Mouse (Mus musculus) 3T3-L1 (cell line): Measurements from ENCODE around the gene Fgf4.
A peak's percentile ranks its signal among the peaks of the same experiment; 100 is the strongest.
"Not testable (repeated sequence)": the region's sequence is repeated elsewhere in the genome, so short reads cannot be mapped to it uniquely, and the experiment has no call there.

Experiments used
- DNase-seq: peaks from one replicate; pipeline ENCODE4 v3.0.0-alpha.2; 2015; ENCODE audit warnings: low read depth, low spot score

The Fgf4 gene

DNA sequence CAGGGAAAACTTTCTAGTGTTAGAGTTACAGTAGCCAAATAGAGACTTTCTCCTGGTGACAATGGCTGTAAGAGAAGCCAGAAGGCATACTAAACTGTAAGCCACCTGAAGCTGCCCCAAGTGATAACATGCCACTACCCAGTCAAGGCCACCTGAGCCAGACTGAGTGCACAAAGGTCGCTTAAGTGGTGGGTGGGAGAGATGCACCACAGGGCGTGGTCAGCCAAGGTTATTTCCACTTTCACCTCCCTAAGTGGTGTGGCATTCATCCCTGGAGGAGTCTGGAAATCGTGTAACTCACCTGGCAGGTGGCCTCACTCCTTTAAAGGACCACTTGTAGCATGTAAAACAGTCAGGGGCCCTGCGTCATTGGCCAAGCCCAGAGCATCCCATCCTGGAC lies 20.0 kb downstream of the Fgf4 start:
- no peak for DNase-seq

DNA sequence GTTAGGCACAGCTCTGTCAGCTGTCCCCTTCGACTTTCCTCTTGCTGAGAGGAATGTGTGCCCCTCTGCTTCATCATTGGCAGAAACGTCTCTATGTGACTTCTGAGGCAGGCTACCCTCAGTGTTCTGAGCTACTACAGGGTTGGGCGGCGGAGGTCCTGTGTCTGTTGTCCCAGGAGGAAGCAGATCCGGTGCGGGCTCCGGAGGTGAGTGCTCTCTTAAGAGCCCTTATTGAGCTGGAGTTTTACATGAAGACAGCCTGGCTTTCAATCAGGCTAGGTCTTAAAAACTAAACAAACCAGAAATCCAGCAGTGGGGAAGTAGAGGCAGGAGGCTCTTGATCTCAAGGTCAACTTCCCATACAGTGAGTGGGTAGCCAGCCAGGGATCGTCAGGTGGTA lies 20.4 kb downstream of the Fgf4 start:
- no peak for DNase-seq

DNA sequence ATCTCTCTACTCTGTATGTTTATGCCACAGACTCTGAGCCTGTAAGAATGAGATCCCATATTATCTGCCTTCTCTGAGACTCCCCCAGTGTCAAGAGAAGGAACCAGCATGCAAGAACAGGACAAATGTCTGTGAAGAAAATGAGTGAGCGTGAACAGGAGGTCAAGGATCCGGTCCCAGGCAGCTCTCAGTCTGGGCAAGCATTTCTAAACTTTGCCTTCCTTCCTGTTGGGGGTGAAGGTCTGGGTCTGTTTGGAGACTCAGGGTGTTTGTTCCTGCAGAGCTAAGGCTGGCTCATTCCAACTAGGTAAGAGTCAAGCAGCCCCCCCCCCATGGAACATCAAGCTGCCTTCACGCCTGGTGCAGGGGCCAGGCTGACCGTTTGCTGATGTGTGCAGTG lies 25.3 kb downstream of the Fgf4 start:
- DNase-seq = no peak

DNA sequence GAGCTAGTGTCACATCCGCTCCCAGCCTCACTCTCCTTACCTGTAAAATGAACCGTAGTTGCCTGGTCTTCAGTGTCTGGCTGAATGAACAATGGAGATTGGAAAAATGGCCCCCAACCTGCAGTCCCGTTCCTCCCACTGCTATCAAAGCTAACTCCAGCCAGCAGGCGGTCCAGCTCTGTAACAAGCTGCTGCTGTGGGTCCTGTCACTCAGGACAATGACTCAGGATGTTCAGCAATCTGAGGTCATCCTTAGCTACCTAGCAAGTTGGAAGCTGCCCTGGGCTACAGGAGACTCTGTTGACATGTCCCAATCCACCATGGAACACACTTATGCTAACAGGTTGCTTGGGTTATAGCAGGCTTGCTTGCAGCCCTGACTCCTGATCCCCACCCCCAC lies 26.0 kb downstream of the Fgf4 start:
- DNase-seq = peak; percentile 35

DNA sequence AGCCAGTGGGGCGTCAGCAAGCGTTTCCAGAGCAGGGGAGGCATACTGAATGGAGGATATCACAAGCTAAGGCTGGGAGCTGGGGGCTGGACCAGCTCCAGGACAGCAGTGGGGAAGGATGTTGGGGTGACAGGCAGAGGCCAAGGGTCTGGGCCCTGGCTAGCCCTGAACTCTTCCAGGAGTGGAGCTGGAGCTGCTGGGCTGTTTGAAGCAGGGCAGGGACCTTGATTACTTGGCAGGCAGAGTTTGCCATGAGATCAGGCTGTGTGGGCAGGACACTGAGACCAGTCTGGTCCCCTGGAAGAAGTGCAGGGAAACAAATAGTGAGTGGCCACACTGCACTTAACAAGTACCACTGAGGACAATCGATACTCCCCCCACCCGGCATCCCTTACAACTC lies 27.1 kb downstream of the Fgf4 start:
- DNase-seq = no peak

DNA sequence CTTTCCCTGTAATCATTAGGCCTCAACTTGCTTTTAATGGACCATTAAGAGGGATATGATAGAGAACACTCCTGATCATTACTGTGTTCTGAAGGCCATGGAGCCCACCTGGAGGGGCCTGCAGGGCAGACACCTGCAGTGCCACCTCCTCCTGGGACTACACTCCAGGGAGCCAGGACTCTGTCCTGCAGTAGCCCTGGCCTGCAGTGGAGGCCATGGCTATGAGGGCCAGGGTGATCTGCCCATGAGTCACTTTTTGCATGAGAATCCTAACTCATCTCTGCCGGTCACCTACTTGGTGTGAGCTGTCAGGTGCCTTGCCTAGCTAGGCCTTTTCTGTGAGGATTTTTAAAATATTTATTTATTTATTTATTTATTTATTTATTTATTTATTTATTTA lies 31.2 kb downstream of the Fgf4 start:
- DNase-seq = no peak

DNA sequence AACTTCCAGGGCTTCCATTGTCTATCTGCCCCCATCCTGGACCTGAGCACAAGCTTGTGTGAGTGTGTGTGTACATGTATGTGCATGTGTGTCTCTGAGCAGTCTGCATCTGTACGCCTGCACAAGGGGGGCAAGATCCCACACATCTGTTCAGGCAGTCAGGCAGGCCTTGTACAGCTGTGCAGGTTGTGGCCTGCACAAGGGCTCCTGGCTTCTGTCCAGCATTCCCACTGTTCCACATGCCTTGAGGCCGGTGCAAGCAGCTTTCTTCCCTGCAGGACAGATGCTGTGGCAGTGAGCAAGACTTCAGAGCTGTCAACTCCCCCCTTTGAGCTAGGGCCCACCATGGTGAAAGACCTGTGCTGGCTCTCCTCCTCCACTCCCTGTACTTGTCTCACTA lies 35.9 kb downstream of the Fgf4 start:
- DNase-seq = peak; percentile 75

DNA sequence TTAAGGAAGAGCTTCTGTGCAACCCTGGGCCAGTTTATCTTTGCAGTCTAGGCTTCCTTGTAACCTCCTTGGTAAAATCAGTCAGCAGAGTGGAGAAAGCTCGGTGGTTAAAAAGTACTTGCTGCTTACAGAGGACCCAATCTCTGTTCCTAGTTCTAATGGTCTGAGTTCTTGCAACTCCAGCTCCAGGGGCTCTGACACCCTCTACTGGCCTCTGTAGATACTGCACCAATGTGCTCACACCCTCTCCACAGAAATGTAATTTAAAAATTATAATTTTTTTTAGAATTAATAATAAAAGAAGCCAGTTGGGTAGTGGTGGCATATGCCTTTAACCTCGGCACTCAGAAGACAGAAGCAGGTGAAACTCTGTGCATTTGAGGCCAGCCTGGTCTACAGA lies 40.5 kb downstream of the Fgf4 start:
- no peak for DNase-seq

DNA sequence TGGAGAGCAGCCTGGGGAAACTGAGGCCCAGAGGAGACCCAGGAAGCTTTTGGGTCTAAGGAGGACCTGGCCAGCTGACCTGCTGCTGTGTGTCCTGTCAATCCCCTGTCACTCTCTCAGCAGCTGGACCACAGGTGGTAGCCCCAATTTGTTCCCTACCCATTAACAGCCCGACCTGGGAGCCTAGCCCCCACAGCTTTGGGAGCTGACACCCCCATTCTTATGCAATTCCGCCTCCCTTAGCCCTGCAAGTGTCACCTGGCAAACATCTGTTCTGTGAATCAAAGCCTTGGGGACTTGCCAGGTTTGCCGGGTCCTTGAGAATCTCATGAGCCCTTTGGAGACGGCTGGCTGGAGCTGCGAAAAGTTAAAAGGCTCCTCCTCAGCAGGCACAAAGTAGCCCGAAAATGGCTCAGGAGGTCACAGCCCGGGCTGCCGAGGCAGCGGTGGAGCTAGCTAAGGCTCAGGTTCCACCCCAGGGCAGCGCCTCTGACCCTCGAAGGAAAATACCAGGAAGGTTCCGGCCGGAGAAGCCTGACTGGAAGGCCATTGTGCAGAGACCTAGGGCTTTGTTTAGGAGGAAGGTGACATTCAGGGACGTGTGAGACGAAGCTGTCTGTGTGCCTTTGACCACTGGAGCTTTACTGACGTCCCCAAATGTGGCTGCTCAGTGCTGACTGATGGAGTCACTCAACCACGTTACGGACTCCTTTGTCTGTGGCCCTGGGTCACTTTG lies 41.6 kb downstream of the Fgf4 start:
- DNase-seq = no peak

DNA sequence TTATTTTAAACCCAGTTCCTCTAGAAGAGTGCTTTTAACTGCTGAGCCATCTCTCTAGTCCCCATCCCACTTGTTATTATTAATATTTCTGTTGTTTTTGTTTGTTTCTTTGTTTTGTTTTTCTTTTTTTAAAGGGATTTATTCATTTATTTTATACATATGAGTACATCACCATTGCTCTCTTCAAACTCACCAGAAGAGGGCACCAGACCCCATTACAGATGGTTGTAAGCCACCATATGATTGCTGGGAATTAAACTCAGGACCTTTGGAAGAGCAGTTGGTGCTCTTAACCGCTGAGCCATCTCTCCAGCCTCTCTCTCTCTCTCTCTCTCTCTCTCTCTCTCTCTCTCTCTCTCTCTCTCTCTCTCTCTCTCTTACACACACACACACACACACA lies 43.5 kb downstream of the Fgf4 start:
- not testable (repeated sequence) for DNase-seq

DNA sequence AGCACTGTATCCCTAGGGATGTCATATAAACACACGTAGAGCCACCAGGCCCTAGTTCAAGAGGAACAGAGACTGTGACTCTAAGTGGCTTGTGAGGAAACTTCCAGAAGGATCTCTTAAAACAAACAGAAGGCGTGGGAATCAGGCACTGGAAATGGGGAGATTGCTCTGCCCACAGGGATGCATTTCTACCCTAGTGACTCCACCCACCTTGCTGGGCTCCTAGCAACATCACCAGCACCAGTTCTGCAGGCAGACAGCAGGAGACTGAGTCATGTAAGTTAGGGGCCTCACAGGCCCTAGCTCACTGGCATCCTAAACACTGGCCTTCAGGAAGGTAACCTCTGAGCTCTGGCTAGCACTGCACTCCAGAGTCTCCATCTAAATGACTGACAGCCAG lies 44.7 kb downstream of the Fgf4 start:
- DNase-seq = peak; percentile 38

DNA sequence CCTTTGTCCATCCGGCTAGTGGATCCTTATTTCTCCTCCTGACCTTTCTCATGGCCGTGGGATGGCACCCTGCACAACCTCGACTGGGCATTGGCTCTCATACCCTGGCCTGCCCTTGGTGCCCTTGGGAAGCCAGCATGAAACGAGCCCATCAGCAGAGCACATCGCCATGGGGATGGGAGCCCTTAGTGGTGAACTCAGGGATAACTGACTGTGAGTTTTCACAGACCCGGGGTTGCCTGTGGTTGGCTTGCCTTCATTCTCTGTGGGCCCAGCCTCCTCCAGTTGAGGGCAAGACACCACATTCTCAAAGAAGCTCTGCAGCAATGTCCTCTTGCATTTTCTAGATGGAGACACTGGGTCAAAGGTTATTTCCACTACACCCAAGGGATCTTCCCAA lies 45.2 kb downstream of the Fgf4 start:
- peak; percentile 21 for DNase-seq

DNA sequence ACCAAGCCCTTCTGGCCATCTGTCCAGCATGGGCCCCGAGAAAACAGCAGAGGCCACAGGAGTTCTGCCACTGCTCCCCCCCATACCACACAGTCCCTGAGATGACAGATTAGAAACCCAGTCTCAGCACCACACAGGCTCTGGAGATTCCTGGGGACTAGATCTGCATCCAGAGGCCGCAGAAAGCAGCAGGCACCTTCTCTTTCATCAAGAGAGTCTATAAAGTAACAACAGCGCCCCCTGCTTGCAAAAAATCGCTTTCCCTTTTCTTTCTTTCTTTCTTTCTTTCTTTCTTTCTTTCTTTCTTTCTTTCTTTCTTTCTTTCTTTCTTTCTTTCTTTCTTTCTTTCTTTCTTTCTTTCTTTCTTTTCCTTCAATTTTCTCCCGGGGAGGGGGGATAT lies 47.0 kb downstream of the Fgf4 start:
- DNase-seq = peak; percentile 76

DNA sequence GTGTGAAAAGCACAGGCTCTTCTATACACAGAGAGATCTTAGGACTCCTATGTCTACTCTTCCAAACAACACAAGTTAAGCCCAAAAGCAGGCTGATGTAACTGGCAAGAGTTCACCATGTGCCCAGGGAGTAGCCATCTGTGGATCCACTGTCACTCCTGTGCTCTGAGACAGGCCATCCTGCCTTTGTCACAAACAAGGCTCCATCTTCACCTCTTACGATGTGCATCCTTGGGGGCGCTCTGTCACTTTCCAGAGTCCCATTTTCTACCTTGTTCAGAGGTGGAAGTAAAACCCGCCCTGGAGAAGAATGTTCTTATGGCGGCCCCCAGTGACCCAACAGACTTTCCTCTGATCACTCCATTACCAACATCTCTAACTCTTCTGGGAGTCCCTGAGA lies 47.5 kb downstream of the Fgf4 start:
- DNase-seq = no peak

DNA sequence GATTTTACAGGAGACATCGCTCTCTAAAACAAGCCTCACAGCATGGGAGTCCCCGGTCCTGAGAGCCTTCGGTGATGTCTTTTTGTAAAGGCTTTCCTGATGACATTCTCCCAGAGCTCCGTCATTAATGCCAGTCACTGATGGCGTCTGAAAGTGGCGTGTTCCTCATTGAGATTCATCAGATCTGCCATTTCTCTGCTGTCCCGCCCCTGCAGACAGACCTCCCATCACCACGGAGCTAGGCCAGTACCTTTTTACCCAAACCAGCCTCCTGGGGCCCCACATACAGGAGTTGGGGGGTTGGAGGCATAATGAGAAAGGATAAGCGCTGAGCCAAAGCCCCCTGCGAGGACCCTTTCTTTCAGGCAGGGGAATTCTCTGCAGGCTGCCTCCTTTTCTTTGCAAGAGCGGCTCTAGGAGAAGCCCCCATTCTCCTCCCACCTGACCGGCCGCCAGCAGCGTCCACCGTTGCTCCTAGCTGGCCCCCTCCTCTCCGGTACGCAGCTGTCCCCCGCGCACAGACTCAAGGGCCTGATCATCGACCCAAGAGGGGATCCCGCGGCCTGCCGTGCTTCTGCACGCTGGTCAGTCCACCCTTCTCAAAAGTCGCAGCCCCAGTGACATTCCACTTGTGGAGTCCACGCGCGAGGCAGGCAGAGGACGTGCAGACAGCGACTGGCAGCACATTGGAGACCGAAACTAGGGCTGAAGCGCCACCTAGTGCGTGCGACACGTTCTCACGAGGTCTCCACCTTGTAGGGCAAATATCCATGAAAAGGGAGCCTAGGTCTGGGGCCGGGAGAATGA lies 48.3 kb downstream of the Fgf4 start:
- peak; percentile 79 for DNase-seq

DNA sequence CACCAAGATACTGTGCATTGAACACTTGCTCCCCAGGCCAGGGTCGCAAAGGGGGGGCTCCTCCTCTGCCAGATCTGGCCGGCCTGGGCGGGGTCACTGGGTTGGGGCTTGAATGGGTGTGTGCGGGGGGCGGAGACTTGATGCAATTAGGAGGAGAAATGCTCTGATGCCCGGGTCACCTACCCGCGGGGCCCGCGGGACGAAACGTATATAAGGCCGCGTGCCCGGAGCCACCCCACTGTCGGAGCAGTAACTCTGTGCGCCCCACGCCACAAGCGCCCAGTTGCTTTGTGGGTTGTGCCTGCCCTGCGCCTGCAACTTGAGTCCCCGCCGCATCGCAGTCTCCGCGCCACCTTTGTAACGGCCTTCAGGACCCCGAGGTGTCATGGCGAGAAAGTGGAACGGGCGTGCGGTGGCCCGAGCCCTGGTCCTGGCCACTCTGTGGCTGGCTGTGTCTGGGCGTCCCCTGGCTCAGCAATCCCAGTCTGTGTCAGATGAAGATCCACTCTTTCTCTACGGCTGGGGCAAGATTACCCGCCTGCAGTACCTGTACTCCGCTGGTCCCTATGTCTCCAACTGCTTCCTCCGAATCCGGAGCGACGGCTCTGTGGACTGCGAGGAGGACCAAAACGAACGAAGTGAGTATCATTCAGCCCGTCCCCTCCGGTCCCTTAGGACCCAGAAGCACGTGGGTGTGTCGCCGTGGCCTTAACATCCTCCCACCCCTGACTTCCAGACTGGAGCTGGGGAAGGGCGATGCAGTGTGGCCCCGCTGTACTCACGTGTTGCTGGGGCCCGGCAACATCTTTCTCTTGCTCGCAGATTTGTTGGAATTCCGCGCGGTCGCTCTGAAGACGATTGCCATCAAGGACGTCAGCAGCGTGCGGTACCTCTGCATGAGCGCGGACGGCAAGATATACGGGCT lies 49.4 kb downstream of the Fgf4 start, which contains the start of gene Fgf15:
Gene Fgf15 (plus strand): TSS at position 238 of the 925 bp plus-strand sequence.
- DNase-seq = no peak

DNA sequence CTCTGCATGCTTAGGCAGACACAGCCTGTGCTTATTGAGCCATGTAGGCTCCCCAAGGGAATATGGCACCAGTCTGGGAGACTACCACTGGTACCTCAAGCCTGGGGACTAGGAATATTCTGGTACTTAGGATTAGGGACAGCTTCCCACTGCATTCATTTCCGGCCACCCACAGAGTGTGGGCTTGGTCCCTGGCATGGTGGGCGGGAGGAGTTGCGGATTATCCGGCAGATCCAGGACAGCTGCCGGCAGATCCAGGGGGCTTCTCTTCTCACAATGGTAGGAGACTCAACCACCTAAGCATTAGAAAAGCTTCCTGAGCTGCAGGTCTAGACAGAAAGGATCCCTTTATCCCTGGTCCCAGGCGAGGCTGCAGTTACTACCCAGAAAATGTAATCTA lies 51.3 kb downstream of the Fgf4 start:
- no peak for DNase-seq

DNA sequence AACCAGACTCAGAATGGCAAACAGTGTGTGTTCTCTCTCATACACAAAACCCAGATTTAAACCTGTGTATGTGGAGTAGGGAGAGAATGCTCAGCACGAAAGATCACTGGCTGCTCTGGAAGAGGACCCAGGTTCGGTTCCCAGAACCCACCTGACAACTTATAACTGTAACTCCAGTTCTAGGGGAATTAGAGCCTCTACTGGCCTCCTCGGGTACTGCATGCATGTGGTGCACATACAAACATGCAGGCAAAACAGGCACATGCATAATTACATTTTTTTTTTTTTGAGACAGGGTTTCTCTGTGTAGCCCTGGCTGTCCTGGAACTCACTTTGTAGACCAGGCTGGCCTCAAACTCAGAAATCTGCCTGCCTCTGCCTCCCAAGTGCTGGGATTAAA lies 58.3 kb downstream of the Fgf4 start:
- not testable (repeated sequence) for DNase-seq

DNA sequence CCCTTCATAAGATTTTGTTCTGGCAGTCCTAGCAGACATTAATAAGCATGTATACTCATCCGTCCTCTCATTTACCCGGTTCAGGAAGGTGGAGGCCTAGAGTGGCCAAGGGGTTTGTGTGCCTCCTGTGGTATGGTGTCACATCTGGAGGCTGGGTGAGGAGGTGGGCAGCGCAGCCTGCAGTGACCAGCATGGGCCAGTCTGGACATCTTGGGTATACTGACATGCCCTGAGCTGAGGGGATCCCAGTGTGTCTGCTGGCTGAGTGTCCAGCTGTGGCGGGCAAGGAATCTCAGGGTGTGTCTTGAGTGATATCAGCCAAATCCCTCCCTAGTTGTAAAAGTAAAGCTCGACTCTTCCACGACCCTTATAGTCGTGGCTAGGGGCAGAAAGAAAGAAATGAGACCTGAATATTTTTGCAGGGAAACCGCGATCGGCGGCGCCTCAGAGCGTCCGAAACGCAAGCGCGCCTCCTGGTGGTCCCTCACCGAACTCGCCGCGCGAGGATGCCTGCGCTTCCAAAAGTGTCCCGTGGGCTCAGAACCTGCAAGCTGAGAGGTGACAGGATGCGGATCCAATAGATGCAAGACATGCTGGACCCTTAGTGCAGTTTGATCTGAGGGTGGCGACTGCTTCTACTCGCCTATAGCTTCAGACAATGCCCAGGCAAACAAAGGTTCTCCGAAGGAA lies 59.7 kb downstream of the Fgf4 start:
- peak; percentile 25 for DNase-seq

DNA sequence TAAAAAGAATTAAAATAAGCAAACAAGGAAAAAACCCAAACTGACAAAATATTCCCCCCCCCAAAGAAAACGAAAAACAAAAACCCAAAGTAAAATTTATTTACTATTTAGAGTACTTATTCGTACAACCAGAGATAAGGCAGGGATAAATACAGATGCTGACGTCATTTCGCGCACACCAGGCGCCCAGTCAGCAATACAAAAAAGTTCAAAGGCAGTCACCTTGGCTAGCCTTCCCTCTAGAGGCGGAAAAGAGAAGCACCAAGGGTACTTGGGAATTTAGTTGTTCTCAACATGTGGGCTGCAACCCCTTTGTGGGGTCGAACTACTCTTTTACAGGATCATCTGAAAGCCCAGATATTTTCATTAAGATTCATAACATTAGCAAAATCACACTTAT lies 60.6 kb downstream of the Fgf4 start:
- DNase-seq = peak; percentile 13

DNA sequence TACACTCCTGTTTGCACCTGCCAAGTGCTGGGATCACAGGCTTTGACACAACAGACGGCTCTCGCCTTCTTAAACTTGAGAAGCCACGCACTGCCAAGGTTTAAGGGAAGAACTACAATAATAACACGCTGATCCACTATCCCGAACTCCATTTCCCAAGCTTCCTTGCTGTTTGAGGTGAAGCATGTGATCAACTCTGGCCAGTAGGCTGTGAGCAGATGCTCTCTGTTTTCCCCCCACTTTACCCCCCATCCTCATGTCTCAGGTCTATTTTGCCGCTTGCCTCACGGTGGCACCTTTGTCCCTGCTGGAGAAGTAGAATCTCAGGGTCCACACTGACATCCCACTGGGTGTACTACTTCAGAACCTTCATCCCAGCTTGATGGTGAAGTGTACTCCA lies 61.5 kb downstream of the Fgf4 start:
- no peak for DNase-seq
